Mouse (Mus musculus) c-Kit-negative CD71-positive TER-119-positive erythroid progenitor cells, embryonic 14.5 days (primary cell): ENCODE results near the gene Mef2b.
A peak's percentile ranks its signal among the peaks of the same experiment; 100 is the strongest.
"Not testable (repeated sequence)": the region's sequence is repeated elsewhere in the genome, so short reads cannot be mapped to it uniquely, and the experiment has no call there.

Experiments
- DNase-seq: peaks from one replicate; pipeline ENCODE4 v3.0.0-alpha.2; 2013; ENCODE audit warnings: low read depth, low spot score

The Mef2b gene

GRCm38 (mm10) chr8:70179082-70179481 is 39.6 kb downstream of the Mef2b start:
- no peak for DNase-seq

- no peak for DNase-seq
Observed at GRCm38 (mm10) chr8:70181212-70181902, 41.8 kb downstream of the Mef2b start.

- DNase-seq, result no peak
Observed at GRCm38 (mm10) chr8:70181903-70182252, 42.4 kb downstream of the Mef2b start.

DNA sequence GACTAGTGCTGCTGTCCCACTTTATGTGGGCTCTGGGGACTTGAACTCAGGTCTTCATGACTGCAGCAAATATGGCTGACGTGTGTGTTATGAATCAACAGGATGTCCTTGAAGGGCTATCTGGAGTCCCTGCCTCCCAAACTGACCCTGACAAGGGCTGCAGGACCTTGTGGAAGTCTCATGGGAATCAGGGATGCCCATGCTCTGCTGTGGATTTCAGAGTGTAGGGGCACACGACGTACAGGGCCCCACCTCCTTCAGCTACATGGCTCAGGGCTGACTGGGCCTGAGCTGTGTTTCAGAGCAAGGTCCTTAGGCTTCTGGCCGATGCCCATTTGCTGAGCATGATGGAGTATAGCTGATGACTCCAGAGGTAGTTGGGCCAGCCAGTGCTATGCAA is 43.7 kb downstream of the Mef2b start:
- no peak for DNase-seq

GRCm38 (mm10) chr8:70188707-70189106 is 49.2 kb downstream of the Mef2b start:
- no peak for DNase-seq

DNA sequence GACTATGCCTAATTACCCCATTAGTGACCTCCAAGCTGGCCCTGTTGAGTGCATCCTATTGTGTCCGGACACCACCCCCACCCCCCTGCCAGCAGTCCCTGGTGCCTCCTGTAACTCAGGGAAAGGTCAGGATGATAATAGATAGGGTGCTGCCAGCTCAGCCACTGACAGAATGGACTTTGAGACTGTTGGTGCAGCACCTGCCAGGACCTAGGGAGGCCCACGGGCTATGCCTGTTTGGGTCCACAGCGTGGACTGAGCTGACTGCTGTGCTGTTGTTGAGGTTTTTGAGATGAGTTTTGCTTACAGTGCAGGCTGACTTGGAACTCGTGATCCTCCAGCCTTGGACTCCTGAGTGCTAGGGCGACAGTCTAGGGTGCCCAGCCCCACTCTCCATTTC is 53.7 kb downstream of the Mef2b start:
- DNase-seq, result no peak

- no peak for DNase-seq
Observed at GRCm38 (mm10) chr8:70194191-70194590, 54.7 kb downstream of the Mef2b start.

- DNase-seq, result no peak
Observed at GRCm38 (mm10) chr8:70195762-70196161, 56.3 kb downstream of the Mef2b start.

DNA sequence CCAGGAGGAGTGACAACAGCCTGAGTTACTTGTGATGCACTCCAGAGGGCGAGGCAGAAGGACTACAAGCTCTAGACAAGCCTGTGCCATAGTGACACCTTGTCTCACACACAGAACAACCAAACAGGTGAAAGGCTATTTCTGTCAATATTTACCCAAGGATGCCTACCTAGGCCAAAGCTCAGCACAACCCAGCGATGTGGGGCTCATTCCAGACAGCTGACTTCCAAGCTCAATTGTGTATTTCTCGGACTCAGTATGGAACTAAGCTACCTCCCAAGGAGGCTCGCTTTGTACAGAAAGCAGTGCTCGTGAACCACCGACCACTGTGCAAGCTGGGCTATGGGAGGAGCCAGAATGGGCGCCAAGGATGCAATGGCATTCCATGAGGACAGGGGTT is 58.1 kb downstream of the Mef2b start:
- DNase-seq, result no peak

GRCm38 (mm10) chr8:70200098-70200681 is 60.7 kb downstream of the Mef2b start:
- DNase-seq, result no peak

DNA sequence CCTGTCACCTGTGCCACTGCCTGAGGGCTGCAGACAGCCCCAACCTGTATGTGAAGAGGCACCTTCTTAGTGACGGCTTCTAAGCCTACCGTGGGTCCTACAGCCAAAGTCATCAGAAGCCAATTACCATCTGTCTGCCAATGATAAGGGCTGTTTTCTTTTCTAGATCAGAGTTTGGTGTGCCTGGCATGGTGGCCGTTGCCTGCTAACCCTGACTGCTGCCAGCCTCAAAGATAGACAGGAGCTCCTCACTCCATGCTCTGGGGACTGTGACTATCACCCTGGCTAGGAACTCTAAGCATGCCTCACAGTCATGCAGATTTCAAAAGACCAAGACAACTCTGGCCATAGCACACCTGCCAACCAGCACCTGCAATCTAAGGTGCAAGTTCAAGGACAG is 61.9 kb downstream of the Mef2b start:
- DNase-seq, result peak; percentile 69

GRCm38 (mm10) chr8:70203072-70203471 is 63.6 kb downstream of the Mef2b start:
- DNase-seq, result no peak

- no peak for DNase-seq
Observed at GRCm38 (mm10) chr8:70204757-70205156, 65.2 kb downstream of the Mef2b start.

DNA sequence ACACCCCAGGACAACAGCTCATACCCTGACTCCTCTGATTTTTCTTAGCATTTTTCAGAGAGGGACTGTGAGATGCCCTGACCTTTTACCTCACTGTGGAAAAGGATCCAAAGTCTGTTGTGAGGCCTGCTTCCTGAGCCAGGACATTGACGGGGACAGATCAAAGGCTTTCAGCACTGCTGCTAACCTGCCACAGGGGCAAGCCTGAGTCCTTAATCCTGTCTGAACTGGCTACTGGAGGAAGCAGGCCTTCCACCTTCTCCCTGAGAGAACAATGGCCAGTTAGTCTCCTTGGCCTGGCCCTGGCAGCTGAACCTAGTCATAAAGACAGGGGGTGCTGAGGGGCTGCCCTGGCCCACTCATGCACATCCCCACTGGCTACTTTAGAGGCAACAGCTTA is 68.6 kb downstream of the Mef2b start:
- no peak for DNase-seq

DNA sequence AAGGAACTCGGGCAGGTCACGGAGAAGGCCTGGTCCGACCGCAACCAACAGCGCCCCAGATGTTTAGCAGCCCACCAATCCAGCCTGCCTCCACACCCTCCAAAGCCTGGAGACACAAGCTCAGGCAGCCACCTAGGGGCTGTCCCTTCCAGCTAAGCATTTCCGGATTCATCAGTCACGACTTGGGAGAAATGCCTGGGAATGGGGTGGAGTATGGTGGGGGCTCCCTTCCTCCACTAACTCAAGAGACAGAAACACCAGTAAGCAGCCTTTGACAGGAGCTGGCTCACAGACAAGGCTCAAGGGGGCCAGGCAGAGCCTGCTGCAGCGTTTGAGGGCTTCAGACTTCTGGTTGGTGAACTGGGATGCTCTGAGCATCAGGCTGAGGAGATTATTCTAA is 71.0 kb downstream of the Mef2b start:
- no peak for DNase-seq

DNA sequence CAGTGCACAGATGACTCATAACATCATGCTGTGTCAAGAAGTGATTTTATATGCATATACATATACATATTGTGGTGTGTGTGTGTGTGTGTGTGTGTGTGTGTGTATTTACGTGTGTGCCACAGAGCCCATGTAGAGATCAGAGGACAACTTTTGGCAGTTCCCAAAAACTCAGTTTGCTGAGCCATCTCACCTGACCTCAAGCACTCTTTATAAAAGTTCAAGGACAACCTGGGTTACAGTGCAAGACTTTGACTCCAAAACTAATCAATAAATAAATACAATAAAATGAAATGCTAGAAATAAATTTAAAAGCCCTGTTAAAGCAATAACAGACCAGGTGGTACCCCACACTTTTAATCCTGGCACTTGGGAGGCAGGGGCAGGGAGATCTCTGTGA is 71.8 kb downstream of the Mef2b start:
- DNase-seq, result no peak

DNA sequence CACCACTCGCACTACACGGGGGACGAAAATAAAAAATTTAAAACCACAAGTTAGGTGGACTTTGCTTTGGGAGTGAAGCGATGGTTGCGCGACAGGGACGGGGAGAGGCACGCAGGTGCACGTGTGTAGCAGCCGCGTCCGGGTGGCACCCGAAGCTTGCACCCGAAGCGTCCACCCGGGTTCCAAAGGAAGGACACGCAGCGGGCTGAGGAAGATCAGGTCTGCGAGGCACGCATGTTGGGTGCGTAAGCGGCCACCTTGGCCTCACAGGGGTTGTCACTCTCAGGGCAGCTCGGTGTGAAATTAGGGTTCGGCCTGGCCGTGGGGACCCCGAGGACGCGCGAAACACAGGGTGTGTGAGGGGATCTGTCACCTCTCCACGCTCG is 72.2 kb downstream of the Mef2b start:
- DNase-seq, result no peak

DNA sequence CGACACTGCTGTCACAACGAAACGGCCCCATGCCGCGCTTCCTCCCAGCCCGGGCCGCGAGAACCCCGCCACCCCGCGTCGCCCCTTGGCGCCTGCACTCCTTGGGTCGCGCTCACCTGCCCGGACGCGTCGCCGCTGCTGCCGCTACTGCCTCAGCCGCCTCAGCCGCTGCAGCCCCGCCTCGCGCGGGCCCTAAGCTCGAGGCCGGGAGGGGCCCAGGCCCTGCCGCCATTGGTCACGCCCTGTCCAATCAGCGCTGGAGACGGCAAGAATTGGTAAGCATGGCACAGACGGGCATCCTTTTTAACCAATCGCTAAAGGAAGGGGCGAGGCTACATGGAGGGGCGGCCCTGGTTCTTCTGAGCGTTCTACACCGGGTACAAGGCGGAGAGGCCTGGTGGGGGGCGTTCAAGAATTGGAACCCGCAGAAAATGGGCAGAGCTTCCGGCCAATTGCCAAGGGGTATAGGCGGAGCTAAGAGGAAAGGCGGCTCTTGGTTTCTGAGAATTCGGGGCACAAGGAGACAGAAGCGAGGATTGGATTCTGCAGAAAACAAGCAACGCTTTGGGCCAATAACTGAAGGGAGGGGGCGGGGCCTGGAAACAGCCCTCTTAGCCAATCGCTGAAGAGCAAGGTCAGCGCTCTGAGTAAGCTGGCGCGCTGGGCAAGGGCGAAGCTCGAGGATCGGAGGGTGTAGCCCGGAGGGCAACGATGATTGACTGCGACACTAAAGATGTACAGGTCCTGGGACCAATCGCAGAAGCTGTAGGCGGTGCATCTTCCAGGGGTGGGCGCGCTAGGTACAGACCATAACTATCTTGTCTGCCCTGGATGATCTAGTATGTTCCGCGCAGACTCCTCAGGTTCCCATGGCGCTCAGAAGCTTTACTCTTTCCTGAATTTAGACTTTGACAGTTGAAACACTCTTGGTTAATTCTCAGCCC is 72.9 kb downstream of the Mef2b start, which contains the start of gene Slc25a42:
Gene Slc25a42, minus strand, starts transcription at position 194 of the 944 bp plus-strand sequence.
- DNase-seq, result peak; percentile 98

DNA sequence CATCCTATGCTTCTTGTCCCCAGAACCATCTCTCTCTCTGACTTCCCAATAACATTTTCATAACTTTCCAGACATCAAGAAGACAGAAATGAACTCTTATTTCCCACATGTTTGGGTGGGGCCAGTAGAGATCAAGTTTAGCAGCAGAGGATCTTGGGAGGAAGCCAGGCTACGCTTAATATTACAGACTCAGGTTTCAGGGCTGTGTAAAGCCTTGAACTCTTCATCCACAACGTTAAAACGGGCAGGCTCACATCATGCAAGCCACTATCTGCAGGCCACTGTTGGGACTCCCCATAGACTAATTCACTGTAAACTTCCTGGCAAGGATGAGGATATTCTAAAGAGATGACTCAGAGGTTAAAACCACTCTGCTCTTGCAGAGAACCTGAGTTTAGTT is 74.9 kb downstream of the Mef2b start:
- no peak for DNase-seq

DNA sequence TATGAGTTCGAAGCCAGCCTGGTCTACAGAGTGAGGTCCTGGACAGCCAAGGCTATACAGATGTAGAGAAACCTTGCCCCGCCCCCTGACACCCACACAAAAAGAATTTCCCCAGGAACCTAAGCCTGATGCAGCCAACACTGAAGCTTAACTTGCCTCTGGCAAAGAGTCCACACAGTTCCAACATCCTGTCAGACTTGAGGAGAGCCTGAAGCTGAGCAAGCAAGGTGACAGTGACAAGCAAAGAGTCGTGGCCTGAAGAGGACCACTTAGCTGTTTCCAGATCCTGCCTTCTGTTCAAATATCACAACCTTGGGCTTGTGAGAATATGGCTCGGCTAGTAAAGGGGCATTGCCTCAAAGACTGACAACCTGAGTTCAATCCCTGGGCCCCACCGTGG is 75.6 kb downstream of the Mef2b start:
- no peak for DNase-seq

GRCm38 (mm10) chr8:70216161-70216560 is 76.7 kb downstream of the Mef2b start:
- not testable (repeated sequence) for DNase-seq

DNA sequence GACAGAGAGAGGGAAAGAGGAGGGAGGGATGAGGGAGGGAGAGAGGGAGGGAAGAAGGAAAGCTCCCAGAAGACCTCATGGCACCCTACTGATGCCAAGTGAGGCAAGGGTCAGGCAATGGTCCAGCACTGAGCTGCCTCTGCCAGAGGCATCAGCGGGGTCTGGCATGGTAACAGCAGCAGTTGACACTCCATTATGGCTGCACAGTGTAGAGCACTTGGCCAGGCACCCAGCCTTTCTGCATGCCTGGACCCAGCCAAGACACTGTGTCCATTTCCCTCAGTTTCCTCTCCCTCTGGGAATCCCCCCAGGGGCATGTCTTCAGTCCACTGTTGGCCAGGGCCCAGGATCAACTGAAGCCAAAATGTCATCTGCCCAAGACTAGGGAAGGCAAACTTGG is 77.1 kb downstream of the Mef2b start:
- no peak for DNase-seq
